Comparison of ENCODE assay signal across 22 mouse cellular contexts in genomic region chr7:142558511-142559146, GRCm38 (mm10). TPM values are rescaled to one million over a fixed set of nuclear protein-coding genes. Genes with fewer than 3 reads are reported as not detected.
DNase-seq lines count a peak whose midpoint lies in the region; ATAC-seq lines count a peak whose summit lies in the region.
"Had no signal": no experiment of that assay in that cellular context is flagged by ENCODE, and none has a peak within 500 bp of the region (broad histone marks: within the 10 kb centered on the region; RNA-seq: fewer than 3 reads in every experiment).

No protein-coding gene starts in this region.

- 95% methylated on average over 9 of the region's 9 CpGs for WGBS in hindbrain, embryonic 10.5 days
- WGBS in hindbrain, embryonic 11.5 days, result 90% methylated on average over 9 of the region's 9 CpGs
- 94% methylated on average over 9 of the region's 9 CpGs for WGBS in limb, embryonic 10.5 days

- no peak overlapping the region for H3K4me2 ChIP-seq in hindbrain, embryonic 11.5 days (replicated peaks; ENCODE audit: low read depth, low read length)
- H3K4me2 ChIP-seq: heart, embryonic 13.5 days; hindbrain, embryonic 13.5 days; midbrain, embryonic 11.5 days had no signal

- no peak for ATAC-seq in hindbrain, embryonic 11.5 days (ENCODE audit: low FRiP score)
- ATAC-seq: forebrain, embryonic 14.5 days; Patski had no signal

- no peak for DNase-seq in hindbrain, embryonic 10.5 days (ENCODE audit: low spot score)
- DNase-seq in hindbrain, embryonic 11.5 days (ENCODE audit: low spot score), result no peak
- peak; percentile 78 to 84 for DNase-seq in gastrocnemius, adult 8-10 months (ENCODE audit: low spot score in 2 of 2)
- no peak for DNase-seq in limb, embryonic 10.5 days (ENCODE audit: low spot score)
- DNase-seq in skeletal muscle tissue, adult 2 months (ENCODE audit: low read depth, low spot score), result peak; percentile 92
- no peak for DNase-seq in thymus, postnatal 14 days
- DNase-seq in cerebellum, adult 18-20 months, result no peak
- DNase-seq: adrenal gland, adult 2 months; cerebellum, adult 11-12 months; cerebellum, postnatal 25 days; heart, adult 18-20 months; heart, postnatal 14 days; kidney, adult 8-10 months; kidney, postnatal 10 days; lung, postnatal 4 days had no signal

- H3K27ac ChIP-seq in hindbrain, embryonic 10.5 days, result peak overlapping the region; percentile 41
- no peak overlapping the region for H3K27ac ChIP-seq in hindbrain, embryonic 11.5 days (ENCODE audit: low read depth, low read length)
- H3K27ac ChIP-seq in limb, embryonic 10.5 days, result peak overlapping the region; percentile 92
- H3K27ac ChIP-seq: heart, embryonic 13.5 days; hindbrain, embryonic 13.5 days had no signal

- H3K9ac ChIP-seq in hindbrain, embryonic 11.5 days (ENCODE audit: low read depth, low read length), result no peak overlapping the region
- H3K9ac ChIP-seq: heart, embryonic 13.5 days; hindbrain, embryonic 13.5 days had no signal

- H3K4me3 ChIP-seq in hindbrain, embryonic 10.5 days, result no peak overlapping the region
- H3K4me3 ChIP-seq in hindbrain, embryonic 11.5 days (ENCODE audit: low read depth, low read length), result no peak overlapping the region
- H3K4me3 ChIP-seq in limb, embryonic 10.5 days, result no peak overlapping the region
- H3K4me3 ChIP-seq: heart, embryonic 13.5 days; hindbrain, embryonic 13.5 days had no signal

- H3K36me3 ChIP-seq in hindbrain, embryonic 10.5 days, result no peaks in the 10 kb centered on the region
- no peaks in the 10 kb centered on the region for H3K36me3 ChIP-seq in hindbrain, embryonic 11.5 days (ENCODE audit: control insufficient read depth, insufficient read depth, low read length)
- H3K36me3 ChIP-seq in limb, embryonic 10.5 days, result no peaks in the 10 kb centered on the region
- H3K36me3 ChIP-seq: heart, embryonic 13.5 days; hindbrain, embryonic 13.5 days had no signal

- peaks cover 10% of the 10 kb centered on the region; the same call in 1 of the 2 replicates for H3K27me3 ChIP-seq in hindbrain, embryonic 10.5 days (ENCODE audit: insufficient read depth, poor library complexity, severe bottlenecking)
- no peaks in the 10 kb centered on the region for H3K27me3 ChIP-seq in hindbrain, embryonic 11.5 days (ENCODE audit: control insufficient read depth, insufficient read depth, low read length)
- no peaks in the 10 kb centered on the region for H3K27me3 ChIP-seq in limb, embryonic 10.5 days (ENCODE audit: low read depth, poor library complexity, severe bottlenecking)
- H3K27me3 ChIP-seq: heart, embryonic 13.5 days; hindbrain, embryonic 13.5 days had no signal

- no peaks in the 10 kb centered on the region for H3K9me3 ChIP-seq in hindbrain, embryonic 10.5 days
- no peaks in the 10 kb centered on the region for H3K9me3 ChIP-seq in hindbrain, embryonic 11.5 days (ENCODE audit: control insufficient read depth, low read length)
- H3K9me3 ChIP-seq in limb, embryonic 10.5 days (replicated peaks), result no peaks in the 10 kb centered on the region
- H3K9me3 ChIP-seq: heart, embryonic 13.5 days; hindbrain, embryonic 13.5 days had no signal

- H3K4me1 ChIP-seq in hindbrain, embryonic 10.5 days (replicated peaks), result peaks cover 85% of the 10 kb centered on the region
- H3K4me1 ChIP-seq in hindbrain, embryonic 11.5 days (replicated peaks; ENCODE audit: control insufficient read depth, insufficient read depth, low read length), result peaks cover 9% of the 10 kb centered on the region
- H3K4me1 ChIP-seq in limb, embryonic 10.5 days, result peaks cover 99% of the 10 kb centered on the region

RNA-seq across cellular contexts. Expression of gene Mrpl23, which starts 26.1 kb away (rescaled TPM):
- 17.7 and 19.7 TPM in 2 replicates for polyA plus RNA-seq in hindbrain, embryonic 10.5 days (2016; fragmentation: Nextera tagmentation; extraction: Ambion mirVana)
- 13.5 and 13.9 TPM in 2 replicates for polyA plus RNA-seq in hindbrain, embryonic 11.5 days (2014; fragmentation: Nextera tagmentation; extraction: Ambion mirVana)
- total RNA-seq in gastrocnemius, adult 8-10 months (2022), result 1 to 10 TPM; 1.0 to 5.1 (median 3.1) TPM
- polyA plus RNA-seq in limb, embryonic 10.5 days (2016; fragmentation: Nextera tagmentation; extraction: Ambion mirVana), result 25.9 and 33.7 TPM in 2 replicates

RNA-seq across cellular contexts. Expression of gene Tnnt3, which starts 60.0 kb away (rescaled TPM):
- 1.1 and 3.0 TPM in 2 replicates for polyA plus RNA-seq in hindbrain, embryonic 10.5 days (2016; fragmentation: Nextera tagmentation; extraction: Ambion mirVana)
- polyA plus RNA-seq in hindbrain, embryonic 11.5 days (2014; fragmentation: Nextera tagmentation; extraction: Ambion mirVana), result 1.7 and 1.9 TPM in 2 replicates
- total RNA-seq in gastrocnemius, adult 8-10 months (2022), result over 10,000 TPM; 31,851 to 38,724 (median 35,835) TPM
- 1.6 and 1.7 TPM in 2 replicates for polyA plus RNA-seq in limb, embryonic 10.5 days (2016; fragmentation: Nextera tagmentation; extraction: Ambion mirVana)
- total RNA-seq: adrenal gland, adult 2 months; layer of hippocampus, adult 18-20 months had no signal
- polyA plus RNA-seq: adrenal gland, adult 2 months; liver, adult 2 months had no signal

Comparison
In these comparisons a context has a peak if more than half of its experiments do, and no peak if none do; other contexts are left out.
1. DNase-seq: peak in gastrocnemius, adult 8-10 months (2 of 2) and skeletal muscle tissue, adult 2 months (single experiment); none in hindbrain, embryonic 10.5 days (single experiment), hindbrain, embryonic 11.5 days (single experiment), limb, embryonic 10.5 days (single experiment), thymus, postnatal 14 days (single experiment) and cerebellum, adult 18-20 months (0 of 2).